ENCODE assay signal across 11 mouse cellular contexts in the genomic region with DNA sequence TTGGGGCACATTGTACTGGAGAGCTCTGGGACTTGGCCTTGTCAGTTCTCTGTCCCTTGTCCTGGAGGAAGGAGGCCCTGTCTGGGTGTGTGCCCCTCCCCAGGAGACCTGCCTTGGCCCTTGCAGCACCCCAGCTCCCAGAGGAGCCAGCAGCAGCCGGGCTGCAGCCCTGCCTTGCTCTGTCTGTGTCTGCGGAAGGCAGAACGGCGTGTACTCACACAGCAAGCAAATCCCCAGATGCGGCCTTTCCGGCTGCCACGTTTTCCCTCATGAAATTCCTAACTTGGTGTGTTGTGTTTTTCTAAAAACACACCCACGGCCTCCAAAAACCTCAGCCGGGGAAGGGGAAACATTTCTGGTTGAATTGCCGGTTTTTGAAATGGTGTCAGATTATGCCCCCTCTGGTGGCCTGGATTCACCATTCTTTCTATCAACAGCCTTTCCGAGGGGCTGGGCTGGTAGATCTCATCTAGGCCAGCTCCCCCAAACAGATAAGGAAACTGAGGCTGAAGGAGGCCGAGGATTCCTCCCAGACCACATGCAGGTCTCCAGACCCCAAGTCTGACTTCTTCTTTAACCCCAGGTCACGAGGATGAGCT. TPM values are rescaled to one million over a fixed set of nuclear protein-coding genes. Genes with fewer than 3 reads are reported as not detected.
DNase-seq lines count a peak whose midpoint lies in the region.
"Had no signal": no experiment of that assay in that cellular context is flagged by ENCODE, and none has a peak within 500 bp of the region (broad histone marks: within the 10 kb centered on the region; RNA-seq: fewer than 3 reads in every experiment).

No protein-coding gene starts in this region.

- H3K27ac ChIP-seq in heart, embryonic 10.5 days, result no peak overlapping the region
- H3K27ac ChIP-seq: neural tube, embryonic 12.5 days had no signal

- H3K27me3 ChIP-seq in heart, embryonic 10.5 days (ENCODE audit: insufficient read depth, poor library complexity, severe bottlenecking), result peaks cover 20% of the 10 kb centered on the region
- H3K27me3 ChIP-seq: neural tube, embryonic 12.5 days had no signal

- H3K4me1 ChIP-seq in heart, embryonic 10.5 days, result no peaks in the 10 kb centered on the region
- H3K4me1 ChIP-seq: neural tube, embryonic 12.5 days had no signal

- peak; percentile 99 for DNase-seq in heart, adult 11 months
- no peak for DNase-seq in heart, embryonic 10.5 days (ENCODE audit: low spot score)
- peak; percentile 9 to 27 for DNase-seq in right cerebral cortex, adult 2 months (ENCODE audit: low spot score in 2 of 2)
- no peak for DNase-seq in right cerebral cortex, postnatal 4 days
- peak; percentile 24 to 61 for DNase-seq in kidney, postnatal 36 days
- DNase-seq in ovary, postnatal 36 days (ENCODE audit: low spot score), result no peak
- DNase-seq in MN1 (ENCODE audit: low spot score), result no peak
- no peak for DNase-seq in urinary bladder, postnatal 25 days (ENCODE audit: low spot score)
- DNase-seq: lung, adult 18-20 months; thymus, adult 2 months had no signal

- no peak overlapping the region for H3K4me3 ChIP-seq in heart, embryonic 10.5 days
- H3K4me3 ChIP-seq: neural tube, embryonic 12.5 days had no signal

- 70% methylated on average over 13 of the region's 13 CpGs for WGBS in heart, embryonic 10.5 days

- no peaks in the 10 kb centered on the region for H3K9me3 ChIP-seq in heart, embryonic 10.5 days

- H3K36me3 ChIP-seq in heart, embryonic 10.5 days, result no peaks in the 10 kb centered on the region
- H3K36me3 ChIP-seq: neural tube, embryonic 12.5 days had no signal

RNA-seq across cellular contexts. Expression of gene Eya2, which starts 19.0 kb away (rescaled TPM):
- 0.34 and 1.7 TPM in 2 replicates for polyA plus RNA-seq in heart, embryonic 10.5 days (2016; fragmentation: Nextera tagmentation; extraction: Ambion mirVana)

Comparison
In these comparisons a context has a peak if more than half of its experiments do, and no peak if none do; other contexts are left out.
1. DNase-seq: peak in heart, adult 11 months (single experiment), right cerebral cortex, adult 2 months (2 of 2) and kidney, postnatal 36 days (2 of 2); none in heart, embryonic 10.5 days (single experiment), right cerebral cortex, postnatal 4 days (single experiment), ovary, postnatal 36 days (single experiment), MN1 (single experiment) and urinary bladder, postnatal 25 days (single experiment).